Mouse (Mus musculus): ENCODE data around the gene Ttc39b.

The Ttc39b gene

DNA sequence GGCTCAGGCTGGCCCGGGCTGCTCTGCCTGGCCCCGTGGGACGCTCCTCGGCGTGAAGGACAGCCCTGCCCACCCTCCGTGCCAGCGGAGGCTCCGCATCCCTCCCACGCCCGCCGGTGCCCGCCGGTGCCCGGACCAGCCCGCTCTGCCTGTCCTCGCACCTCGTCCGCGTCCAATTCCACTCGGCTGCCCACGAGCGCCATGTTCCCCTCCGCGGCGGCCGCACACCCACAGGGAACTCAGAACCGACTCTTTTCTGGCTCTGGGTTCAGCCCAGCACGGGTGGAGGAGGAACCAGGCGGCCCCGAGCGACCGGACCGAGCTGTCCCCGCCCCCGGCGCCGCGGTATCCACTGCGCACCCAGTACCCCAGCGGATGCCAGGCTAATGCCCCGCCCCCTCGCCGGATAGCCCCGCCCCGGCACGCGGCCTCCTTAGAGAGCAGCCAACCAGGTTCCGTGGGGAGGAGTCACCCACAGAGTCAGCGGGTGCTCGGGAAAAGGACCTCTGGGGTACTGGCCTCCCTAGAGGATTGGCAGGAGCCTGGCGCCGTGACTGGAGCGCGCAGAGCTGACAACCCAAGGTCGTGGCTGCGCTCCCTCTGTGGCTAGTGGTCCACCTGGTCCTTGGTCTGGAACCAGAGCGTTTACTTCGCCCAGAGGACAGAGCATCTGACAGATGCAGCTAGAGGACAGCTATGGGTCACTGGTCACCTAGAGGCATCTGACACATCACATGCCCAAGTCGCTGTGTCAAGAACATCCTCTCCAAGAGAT is at the start of gene Ttc39b:
TSS of gene Ttc39b (minus strand) at position 346 of the 775 bp plus-strand sequence.
- no peak for DNase-seq (ENCODE audit: extremely low spot score, low read depth, low spot score)

DNA sequence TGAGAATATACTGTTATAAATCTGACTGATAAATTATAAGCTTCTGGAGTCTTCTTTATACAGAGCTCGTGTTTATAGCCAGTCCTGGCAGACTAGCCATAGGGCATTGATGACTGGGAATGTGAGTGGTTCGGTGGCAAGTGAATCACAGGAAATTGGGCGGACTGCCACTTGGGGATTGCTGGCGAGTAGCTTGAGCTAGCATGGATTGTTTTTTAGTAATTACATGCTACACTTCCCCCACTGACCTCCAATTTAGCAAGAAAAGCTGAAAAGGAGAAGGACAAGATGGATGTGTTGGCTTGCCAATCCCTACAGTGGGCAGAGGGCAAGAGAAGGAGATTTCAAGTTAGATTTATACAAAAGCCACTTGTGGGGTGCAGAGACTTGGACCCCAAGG is 49.3 kb upstream of the Ttc39b start:
- DNase-seq (ENCODE audit: extremely low spot score, low read depth, low spot score): no peak

DNA sequence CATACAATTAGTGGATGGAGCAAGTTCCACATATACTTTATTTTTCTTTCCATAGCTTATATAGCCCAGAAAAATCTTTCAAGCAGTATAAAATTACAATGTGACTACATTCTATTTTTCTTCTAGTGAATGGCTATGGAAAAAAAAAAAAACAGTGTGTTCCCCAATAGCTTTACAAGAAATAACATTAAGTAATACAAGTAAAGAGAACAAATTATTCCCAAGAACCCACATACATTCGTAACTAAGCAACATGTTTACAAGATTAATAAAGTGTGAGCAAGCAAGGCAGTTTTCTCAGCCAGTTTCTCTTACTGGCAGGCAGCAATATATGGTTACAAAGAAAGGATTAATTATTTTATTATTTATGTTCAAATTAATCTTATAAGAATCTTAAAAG is 33.7 kb upstream of the Ttc39b start:
- DNase-seq (ENCODE audit: extremely low spot score, low read depth, low spot score): no peak

DNA sequence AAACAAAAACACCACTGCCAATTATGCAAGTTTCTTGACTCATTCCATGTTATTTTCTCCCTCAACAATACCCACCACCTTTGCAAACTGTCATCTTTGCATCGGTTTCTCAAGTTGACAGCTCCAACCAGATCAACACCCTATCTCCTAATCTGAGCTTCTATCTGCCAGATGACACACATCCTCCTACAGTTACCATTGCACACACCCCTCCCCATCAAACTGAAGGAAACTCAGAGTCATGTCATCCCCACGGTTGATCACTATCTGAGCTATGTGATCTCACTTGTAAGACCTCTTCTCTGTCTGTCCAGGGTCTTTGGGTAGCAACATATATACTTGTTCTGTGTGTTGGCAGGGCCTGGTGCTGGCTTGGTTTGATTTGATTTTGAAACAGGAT is 30.7 kb upstream of the Ttc39b start:
- no peak for DNase-seq (ENCODE audit: extremely low spot score, low read depth, low spot score)

DNA sequence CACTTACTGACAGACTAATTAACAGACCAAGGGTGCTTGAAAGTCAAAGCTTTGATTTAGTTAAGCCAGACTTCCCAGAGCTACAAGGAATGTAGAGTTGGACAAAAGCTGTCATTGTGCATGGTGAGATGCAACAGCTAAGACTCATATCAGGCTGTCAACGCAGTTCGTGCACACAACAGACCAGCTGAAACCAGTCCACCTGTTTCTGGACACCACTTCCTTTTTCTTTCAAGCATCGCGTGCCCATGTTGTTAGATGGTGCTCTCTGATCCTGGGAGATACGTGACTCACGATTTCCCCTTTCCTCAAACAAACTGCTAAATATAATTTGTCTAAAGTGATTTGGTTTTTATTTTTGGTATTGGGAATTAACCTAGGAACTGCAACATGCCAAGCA is 29.9 kb upstream of the Ttc39b start:
- DNase-seq (ENCODE audit: extremely low spot score, low read depth, low spot score): no peak

DNA sequence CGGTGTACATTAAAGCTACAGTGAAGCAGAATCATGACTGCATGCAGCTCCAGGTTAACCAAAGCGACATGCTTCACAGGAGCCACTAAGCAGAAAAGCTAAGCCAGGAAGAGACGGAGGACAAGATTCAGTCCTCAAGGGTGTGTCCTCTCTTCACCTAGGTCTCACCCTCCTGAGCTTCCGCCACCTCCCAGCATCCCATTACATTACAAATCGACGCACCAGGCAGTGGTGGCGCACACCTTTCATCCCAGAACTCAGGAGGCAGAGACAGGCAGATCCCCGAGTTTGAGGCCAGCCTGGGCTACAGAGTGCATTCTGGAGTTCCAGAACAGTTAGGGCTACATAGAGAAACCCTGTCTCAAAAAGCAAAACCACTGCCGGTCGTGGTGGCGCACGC is 29.2 kb upstream of the Ttc39b start:
- DNase-seq (ENCODE audit: extremely low spot score, low read depth, low spot score): no peak

DNA sequence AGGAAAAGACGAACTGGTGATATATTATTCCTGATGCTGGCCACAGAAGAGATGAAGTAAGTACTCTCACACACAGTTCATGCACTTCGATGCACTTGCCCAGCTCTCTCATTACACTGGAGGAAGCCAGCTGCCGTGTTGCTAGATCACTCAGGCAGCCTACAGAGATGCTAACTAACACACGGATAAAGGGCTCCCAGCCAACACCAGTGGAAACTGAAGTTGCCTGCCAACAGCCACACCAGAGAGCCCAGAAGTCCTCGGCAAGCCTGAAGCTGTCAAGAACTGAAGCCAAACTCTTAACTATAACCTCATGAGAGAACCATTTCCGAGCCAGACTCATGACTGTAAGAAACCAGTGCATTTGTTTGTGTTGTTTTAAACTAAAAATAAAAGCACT is 26.7 kb upstream of the Ttc39b start:
- DNase-seq (ENCODE audit: extremely low spot score, low read depth, low spot score): no peak

DNA sequence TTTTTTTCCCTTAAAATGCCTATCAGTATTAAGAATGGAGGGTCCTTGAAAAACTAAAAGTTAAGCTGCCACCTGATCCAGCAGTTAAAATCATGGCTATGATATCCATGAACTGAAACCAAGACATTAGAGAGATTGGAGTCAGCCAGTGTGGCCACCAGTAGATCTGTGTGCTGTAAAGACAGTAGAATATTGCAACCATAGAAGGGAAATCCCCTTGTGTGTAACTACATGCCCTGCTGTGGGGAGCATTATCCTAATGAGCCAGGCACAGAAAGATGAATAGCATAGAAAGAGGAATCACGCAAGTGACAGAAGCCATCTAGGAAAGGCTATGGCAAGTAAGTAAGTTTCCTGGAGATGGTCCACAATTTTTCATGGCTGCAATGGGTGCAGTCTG is 24.9 kb upstream of the Ttc39b start:
- DNase-seq (ENCODE audit: extremely low spot score, low read depth, low spot score): no peak

DNA sequence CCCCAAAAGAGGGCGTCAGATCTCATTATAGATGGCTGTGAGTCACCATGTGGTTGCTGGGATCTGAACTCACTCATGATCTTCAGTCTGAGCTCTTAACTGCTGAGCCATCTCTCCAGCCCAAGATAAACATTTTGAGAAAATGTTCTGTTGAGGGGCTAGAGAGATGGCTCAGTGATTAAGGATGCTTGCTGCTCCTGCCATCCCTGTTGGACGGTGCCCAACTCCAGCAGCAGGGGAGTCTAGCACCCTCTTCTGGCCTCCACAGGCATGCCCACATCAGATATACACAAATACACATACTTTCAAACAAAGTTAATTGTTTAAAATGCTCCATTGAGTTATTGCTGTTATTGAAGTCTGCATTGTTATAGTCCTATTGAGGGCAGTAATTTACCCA is 19.8 kb upstream of the Ttc39b start:
- DNase-seq (ENCODE audit: extremely low spot score, low read depth, low spot score): no peak

DNA sequence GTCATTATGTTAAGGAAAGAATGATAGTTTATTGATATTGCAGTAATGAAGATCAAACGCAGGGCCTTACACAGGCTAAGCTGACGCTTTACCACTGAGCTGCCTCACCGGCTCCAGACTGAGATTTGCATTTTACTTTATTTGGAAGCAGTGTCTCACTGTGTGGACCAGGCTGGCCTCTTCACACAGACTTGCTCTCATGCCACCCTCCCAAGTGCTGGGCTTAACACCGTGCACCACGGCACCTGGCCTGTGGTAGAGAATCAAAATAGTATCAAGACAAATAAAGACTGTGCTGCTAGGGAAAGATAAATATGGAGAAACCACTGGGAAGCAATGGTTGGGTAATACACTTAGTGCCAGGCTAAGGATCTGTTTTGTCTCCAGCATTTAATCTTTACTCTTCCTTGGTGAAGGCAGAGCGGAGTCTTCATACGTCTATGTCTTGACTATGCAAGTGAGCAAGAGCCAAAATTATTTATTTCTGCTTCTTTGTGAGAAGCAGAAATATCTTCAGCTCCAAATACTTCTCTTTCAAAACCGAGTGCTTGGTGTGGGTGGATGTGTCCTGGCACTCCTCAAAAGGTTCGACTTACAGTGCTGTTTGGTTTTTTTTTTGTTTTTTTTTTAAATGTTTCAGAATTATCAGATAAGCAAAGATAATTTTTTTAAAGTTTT is 19.2 kb upstream of the Ttc39b start:
- no peak for DNase-seq (ENCODE audit: extremely low spot score, low read depth, low spot score)

DNA sequence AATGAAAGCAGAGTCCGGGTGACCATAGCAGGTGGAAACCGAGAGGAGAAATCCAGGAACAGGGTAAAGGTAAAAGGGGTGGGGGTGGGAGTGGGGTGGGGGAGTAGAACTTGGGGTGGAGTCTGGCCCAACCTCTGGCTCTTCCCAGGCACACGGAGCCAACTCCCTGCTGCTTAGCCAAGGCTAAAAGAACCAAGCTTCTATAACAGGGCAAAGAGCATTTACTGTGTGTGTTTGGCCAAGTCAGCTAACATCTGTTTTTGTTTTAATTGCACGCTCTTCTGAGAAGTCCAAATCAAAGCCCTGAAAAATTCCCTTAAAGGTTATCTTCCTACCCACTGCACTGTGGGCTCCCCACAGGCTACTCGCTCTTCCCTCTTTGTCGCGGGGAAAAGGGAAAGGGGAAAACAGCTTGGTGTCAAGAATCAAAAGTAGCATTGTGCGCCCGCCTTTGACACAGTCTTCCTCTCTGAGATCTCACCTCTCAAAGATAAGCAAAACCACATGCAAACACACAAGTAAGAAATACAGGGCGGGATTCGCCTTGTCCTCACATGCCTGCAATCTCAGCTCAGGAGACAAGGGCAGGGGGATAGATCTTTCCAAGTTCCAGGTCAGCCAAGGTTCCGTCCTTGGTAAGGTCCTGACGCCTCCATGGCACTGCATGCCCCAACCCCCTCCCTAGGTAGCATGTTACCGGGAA is 18.4 kb upstream of the Ttc39b start:
- no peak for DNase-seq (ENCODE audit: extremely low spot score, low read depth, low spot score)

DNA sequence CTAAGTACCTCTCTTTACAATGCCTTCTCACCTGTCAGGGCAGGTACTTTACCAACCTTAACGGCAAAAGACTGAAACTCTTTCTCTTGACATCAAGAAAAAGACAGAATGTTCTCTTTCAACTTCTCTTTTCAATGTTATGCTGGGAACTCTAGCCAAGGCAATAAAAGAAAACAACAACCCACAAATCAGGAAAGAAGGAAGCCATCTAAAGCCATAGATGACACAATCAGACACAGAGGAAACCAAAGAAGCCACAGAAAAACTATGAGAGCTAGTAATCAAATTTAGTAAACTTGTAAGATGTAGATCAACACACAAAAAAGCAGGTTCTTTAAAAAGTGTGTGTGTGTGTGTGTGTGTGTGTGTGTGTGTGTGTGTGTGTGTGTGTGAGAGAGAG is 15.3 kb upstream of the Ttc39b start:
- DNase-seq (ENCODE audit: extremely low spot score, low read depth, low spot score): no peak

DNA sequence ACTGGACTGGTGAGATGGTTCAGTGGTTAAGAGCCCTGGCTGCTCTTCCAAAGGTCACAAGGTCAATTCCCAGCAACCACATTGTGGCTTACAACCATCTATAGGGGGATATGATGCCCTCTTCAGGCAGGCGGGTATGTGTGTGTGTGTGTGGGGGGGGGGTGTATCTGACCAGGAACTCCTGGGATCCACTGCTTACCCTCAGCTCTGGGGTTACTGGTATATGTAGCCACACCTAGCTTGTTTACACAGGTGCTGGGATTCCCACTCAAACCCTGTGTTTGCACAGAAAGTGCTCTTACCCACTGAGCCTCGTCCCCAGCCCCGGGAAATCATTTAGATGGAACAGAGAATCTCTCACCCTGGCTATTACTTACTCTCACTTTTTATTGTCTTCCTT is 13.7 kb upstream of the Ttc39b start:
- DNase-seq (ENCODE audit: extremely low spot score, low read depth, low spot score): no peak

DNA sequence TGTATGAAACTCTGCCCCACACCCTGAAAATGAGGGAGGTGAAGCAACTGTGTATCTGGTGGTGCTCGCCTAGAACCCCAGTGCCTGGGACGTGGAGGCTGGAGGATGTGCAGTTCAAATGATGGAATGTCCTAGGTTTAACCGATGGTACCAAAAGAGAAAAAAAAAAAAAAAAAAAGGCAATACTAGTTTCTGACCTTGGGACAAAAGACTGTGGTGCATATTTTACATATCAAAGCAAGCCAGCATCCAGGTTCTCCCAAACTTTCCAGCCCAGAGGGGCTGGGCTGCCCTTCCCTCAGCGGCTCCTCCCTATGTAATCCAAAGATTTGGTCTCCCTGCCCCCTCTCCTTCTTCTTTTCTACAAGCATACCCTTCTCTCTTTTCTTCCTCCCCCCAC is 6.3 kb upstream of the Ttc39b start:
- no peak for DNase-seq (ENCODE audit: extremely low spot score, low read depth, low spot score)

DNA sequence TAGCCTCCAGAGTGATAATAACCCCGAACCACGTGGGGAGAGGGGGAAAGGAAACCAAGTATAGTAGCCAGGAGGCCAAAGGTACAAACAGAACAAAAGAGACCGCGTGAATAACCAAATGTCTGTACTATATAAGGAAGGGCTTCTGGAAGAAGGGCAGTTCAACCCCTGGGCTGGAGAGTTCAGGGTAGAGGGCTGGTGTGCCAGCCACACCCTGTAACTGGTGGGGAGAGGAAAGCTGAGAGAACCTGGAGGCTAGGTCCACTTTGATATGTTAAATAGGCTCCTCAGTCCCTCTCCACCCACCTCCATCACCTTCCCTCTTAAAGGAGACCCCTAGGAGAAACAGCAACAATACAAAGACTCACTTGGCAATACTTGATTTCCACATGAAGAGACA is 5.6 kb upstream of the Ttc39b start:
- no peak for DNase-seq (ENCODE audit: extremely low spot score, low read depth, low spot score)

DNA sequence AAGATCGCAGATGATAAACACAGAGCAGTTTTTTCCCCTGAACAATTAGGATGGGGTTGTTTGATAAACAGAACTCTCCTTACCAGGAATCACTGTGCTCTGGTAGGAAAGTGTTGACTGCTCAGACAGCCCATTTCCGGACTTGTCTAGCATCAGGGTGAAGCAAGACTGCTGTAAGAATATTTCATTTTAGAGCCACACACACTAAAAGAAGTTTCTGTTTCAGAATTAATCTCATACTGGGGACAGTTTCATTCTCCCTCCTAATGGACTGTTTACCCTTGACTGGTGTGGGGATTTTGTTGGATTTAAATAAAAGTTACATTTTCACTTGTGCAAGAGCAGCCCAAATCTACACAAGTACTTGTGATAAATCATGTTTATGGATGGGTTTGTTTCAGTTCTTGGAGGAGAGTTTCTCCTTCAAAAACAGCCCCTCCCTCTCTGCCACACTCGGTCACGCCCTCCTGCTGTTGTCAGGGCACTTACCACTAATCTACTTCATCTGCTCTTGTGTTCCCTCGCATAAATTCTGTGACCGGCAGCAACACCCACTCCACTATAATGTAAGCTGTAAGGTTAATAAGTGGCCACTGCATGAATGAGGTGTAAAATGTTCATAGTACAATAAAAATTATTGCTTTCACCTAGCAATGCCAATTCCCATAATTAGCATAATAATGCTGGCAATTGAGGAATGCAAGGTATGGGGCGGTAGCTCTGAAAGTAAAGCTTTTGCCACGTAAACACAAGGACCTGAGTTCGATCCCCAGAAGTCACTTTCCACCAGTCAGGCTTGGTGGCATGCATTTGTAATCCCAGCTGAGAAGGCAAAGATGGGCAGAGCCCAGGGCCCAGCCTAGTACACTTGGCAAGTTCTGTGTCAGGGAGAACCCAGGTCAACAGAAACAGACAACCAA is 4.2 kb upstream of the Ttc39b start:
- DNase-seq (ENCODE audit: extremely low spot score, low read depth, low spot score): peak; percentile 28

DNA sequence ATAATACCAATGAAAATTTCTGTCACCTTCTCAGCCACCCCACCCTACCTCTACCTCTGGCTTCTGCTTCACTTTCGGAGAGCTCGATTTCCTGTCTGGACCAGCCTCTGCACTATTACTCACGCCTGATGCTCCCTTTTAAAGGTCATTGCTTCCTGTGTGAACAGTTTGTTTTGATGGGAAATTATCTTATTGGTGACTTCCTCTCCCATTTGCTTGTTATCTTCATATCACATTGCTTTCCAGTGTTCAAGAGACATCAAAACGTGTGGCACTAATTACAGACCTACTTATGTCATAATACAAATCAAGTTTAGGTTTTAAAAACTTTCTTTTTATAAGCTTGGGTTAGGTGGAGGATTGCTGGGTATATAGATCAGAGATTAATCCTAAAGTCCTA is 3.5 kb upstream of the Ttc39b start:
- DNase-seq (ENCODE audit: extremely low spot score, low read depth, low spot score): no peak

DNA sequence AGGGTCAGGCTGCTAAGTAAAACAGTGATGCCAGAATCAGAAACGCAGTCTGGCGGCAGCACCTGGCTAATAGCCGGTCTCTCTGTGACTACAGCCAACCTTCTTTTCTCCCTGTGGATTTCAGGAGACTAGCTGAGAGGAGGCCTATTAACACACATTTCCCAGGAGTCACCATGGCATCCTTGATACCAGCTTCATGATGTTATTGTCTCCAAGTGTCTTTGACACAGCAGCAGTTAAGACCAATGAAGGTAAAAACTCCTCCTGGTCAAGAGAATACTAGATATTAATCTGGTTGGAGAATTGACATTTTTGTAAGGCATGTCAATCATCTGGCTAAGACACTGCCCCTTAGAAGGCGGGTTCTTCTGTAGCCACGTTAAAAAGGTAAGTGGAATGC is 1.3 kb upstream of the Ttc39b start:
- no peak for DNase-seq (ENCODE audit: extremely low spot score, low read depth, low spot score)

DNA sequence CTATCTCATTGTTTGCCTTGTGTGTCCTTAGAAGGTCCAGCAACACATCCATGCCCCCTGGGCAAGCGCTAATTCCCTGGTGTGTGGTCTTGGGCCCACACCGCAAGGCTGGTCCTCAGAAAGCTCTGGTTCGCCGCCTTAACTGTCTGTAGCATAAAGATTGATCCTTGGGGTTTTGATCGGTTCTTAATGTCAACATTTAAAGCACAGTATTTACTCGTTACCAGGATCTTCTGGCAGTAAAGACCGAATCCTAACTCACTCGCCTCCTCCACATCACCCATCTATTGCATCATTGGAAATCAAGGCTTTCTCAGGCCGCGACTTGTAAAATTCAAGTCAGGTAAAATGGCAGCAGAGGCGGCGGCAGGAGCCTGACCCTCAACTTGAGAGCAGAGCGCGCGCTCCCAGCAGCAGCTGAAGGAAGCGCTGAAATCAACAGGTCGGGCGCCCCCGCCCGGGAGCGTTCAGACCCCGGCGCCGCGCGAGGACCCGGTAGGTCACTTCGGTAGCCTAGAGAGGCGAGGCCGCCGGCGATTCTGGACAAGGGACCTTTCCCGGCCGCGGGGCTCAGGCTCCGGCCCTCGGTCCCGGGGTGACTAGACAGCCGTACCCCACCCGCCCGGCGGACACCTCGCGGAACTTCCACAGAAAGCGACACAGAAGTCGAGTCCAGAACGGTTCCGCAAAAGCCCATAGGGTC is 703 bp downstream of the Ttc39b start:
- no peak for DNase-seq (ENCODE audit: extremely low spot score, low read depth, low spot score)

DNA sequence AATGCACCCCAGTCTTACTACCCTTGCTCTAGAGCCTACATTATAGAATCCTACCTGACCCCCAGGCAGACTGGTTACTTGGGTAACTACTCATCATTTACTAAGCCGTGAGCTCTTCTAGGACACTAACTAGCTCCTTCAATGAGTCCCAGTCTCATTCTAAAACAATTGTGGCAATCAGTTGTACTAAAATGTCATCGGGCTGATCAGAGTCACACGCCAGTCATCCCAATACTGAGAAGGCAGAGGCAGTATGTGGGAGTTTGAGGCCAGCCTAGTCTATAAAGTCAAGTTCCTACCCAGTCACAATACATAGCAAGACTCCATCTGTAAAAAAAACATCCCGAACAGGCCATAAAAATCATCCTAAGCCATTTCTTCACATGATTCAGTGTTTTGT is 4.3 kb downstream of the Ttc39b start:
- DNase-seq (ENCODE audit: extremely low spot score, low read depth, low spot score): no peak

DNA sequence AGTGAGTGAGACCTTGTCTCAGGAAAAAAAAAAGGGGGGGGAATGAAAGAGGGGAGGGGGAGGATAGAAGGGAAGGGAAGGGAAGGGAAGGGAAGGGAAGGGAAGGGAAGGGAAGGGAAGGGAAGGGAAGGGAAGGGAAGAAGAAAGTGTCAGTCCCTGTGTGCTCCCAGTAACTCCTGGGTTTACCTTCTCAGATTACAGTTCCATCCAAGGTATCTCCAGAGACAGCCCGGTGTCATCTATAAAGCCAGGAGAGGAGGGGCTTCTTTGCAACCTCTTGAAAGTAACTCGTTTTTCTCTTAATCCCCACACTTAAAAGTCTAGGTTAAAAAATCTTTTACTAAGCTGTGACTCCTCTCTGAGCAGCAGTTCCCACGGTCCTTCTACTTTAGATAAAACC is 5.3 kb downstream of the Ttc39b start:
- DNase-seq (ENCODE audit: extremely low spot score, low read depth, low spot score): no peak
